Mouse (Mus musculus): ENCODE measurements around the gene Timp4. TPM values are rescaled to one million over a fixed set of nuclear protein-coding genes. Genes with fewer than 3 reads are reported as not detected.

Timp4 gene
- total RNA-seq, 2 experiments from 2014 or later: 19.9 to 22.0 TPM

- DNase-seq (ENCODE audit: low spot score in 2 of 2): no peak
Measured at GRCm38 (mm10) chr6:115200753-115201152, 51.3 kb downstream of the Timp4 start.

Other genes starting within 250 kb of the Timp4 start
- 10 to 100 TPM; 17.2 to 18.5 TPM for gene Tamm41, start 214.3 kb downstream of the Timp4 start, total RNA-seq (2021)
- gene Syn2, start 117.3 kb downstream of the Timp4 start, total RNA-seq (2021): 100 to 1,000 TPM; 579 to 589 TPM
- not detected for gene Gm17482, start 24.9 kb downstream of the Timp4 start, total RNA-seq (2021)
- 1 to 10 TPM; 2.0 to 2.1 TPM for gene Pparg, start 108.7 kb upstream of the Timp4 start, total RNA-seq (2021)

Data from layer of hippocampus, adult 18-20 months (tissue).